Mouse (Mus musculus): Measurements from ENCODE around the gene Tuba1c. TPM values are rescaled to one million over a fixed set of nuclear protein-coding genes. Genes with fewer than 3 reads are reported as not detected.

Tuba1c gene
- total and polyA plus RNA-seq, 3 experiments = 129 to 163 TPM; not detected in 1

DNA sequence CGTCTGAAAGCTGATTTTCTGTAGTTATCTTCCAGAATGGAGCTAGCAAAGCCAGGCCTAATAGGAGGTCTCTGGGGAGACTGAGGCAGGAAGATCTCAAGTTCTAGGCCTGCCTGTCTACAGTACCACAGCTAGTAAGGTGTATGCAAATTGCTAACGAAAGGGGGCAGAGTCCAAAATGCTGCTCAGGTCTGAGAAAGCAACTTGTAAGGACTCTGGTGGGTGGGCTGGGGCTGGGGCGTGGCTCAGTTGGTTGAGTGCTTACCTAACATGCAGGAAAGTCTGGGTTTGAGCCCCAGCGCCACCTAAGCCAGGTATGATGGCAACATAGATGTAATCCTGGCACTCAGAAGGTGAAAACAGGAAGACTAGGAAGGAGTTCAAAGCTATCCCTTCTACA, 9.5 kb upstream of the Tuba1c start:
- TF ChIP-seq GABPA (IDR thresholded peaks at IDR 0.05; ENCODE audit: low read depth, low read length) (no peak), NELFE (IDR thresholded peaks at IDR 0.05; ENCODE audit: low read depth, low read length) (no peak), TCF12 (IDR thresholded peaks at IDR 0.05; ENCODE audit: low read depth, low read length) (no peak), NRF1 (IDR thresholded peaks at IDR 0.05; ENCODE audit: insufficient read depth, low read depth, low read length, poor library complexity, severe bottlenecking) (no peak)
- Histone ChIP-seq H3K27me3 (ENCODE audit: control insufficient read depth in 1 of 2, insufficient read depth in 2 of 2, low read length in 2 of 2) (no peaks in the 10 kb centered on the region; a peak in 1 of 4 replicates), H3K9ac (ENCODE audit: control insufficient read depth, low read depth, low read length, poor library complexity, severe bottlenecking) (no peak overlapping the region), H3K27ac (ENCODE audit: control insufficient read depth, low read depth, low read length) (no peak overlapping the region), H3K9me3 (replicated peaks; ENCODE audit: insufficient read depth, low read length) (no peaks in the 10 kb centered on the region), H3K36me3 (ENCODE audit: control insufficient read depth in 1 of 2, insufficient read depth in 2 of 2, low read length in 2 of 2) (no peaks in the 10 kb centered on the region), H3K4me3 (ENCODE audit: control insufficient read depth in 1 of 2, insufficient read depth in 1 of 2, low read depth in 2 of 2, low read length in 2 of 2) (no peak overlapping the region), H3K79me2 (ENCODE audit: control insufficient read depth, insufficient read depth, low read length, poor library complexity) (no peaks in the 10 kb centered on the region), H3K4me1 (ENCODE audit: control insufficient read depth in 1 of 2, insufficient read depth in 2 of 2, low read length in 2 of 2) (no peaks in the 10 kb centered on the region; a peak in 1 of 4 replicates)
- DNase-seq (ENCODE audit: low read depth, low spot score) = no peak

DNA sequence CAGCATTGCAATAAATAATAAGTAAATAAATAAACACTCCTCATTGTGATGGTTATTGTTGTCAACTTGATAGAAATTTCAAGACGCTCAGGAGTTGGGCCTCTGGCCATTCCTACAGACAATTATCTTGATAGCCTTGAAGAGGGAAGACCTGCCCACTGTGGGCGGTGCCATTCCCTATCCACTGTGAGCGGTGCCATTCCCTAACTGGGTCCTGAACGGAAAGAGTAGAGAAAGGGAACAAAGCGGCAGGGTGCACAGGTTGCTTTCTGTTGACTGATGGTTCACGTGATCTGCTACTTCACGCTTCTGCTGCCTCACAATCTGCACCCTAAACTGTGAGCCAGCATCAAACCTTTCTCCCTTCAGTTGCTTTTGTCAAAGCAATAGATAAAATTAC, 8.4 kb upstream of the Tuba1c start:
- Histone ChIP-seq H3K27me3 (ENCODE audit: control insufficient read depth in 1 of 2, insufficient read depth in 2 of 2, low read length in 2 of 2) (no peaks in the 10 kb centered on the region; a peak in 1 of 4 replicates), H3K9ac (ENCODE audit: control insufficient read depth, low read depth, low read length, poor library complexity, severe bottlenecking) (no peak overlapping the region)

DNA sequence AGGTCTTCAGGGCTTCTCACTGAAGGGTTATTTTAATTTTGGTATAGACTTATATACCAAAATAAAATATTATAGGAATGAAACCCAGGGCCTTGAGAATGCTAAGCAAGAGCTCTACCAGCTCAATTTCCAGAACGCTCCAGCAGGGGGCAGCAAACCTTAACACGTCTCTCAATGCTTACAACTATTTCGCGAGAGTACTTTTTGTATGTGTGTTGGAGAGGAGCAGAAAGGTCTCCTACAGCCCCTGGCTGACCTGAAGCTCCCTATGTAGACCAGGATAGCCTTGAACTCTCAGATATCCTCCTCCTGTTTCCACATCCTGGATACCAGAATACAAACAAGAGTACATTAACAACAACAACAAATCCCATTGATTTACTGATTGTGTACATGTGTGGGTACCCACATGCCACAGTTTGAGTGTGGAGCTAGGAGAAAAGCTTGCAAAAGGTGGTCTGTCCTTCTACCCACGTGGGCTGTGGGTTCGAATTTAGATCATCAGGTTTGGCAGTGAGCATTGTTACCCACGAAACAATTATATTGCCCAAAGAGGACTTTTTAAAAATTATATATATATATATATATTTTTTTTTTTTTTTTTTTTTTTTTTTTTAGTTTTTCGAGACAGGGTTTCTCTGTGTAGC, 4.9 kb upstream of the Tuba1c start:
- H3K27me3 ChIP-seq (ENCODE audit: control insufficient read depth in 1 of 2, insufficient read depth in 2 of 2, low read length in 2 of 2) = no peaks in the 10 kb centered on the region
- peak overlapping the region; percentile 15; the same call in 1 of the 2 replicates for H3K27ac ChIP-seq (ENCODE audit: control insufficient read depth, low read depth, low read length)
- peak overlapping the region; percentile 31 for H3K9ac ChIP-seq (ENCODE audit: control insufficient read depth, low read depth, low read length, poor library complexity, severe bottlenecking)
- H3K79me2 ChIP-seq (ENCODE audit: control insufficient read depth, insufficient read depth, low read length, poor library complexity) = peaks cover 2% of the 10 kb centered on the region; the same call in 1 of the 2 replicates
- H3K36me3 ChIP-seq (ENCODE audit: control insufficient read depth in 1 of 2, insufficient read depth in 2 of 2, low read length in 2 of 2) = peaks cover 0 to 10% of the 10 kb centered on the region in 2 experiments; a peak in 2 of 4 replicates
- peak; percentile 97 for DNase-seq (ENCODE audit: low read depth, low spot score)
- H3K4me1 ChIP-seq (ENCODE audit: control insufficient read depth in 1 of 2, insufficient read depth in 2 of 2, low read length in 2 of 2) = peaks cover 3 to 5% of the 10 kb centered on the region in 2 experiments; a peak in 3 of 4 replicates
- no peaks in the 10 kb centered on the region for H3K9me3 ChIP-seq (replicated peaks; ENCODE audit: insufficient read depth, low read length)
- peak overlapping the region; percentile 8 to 44 for H3K4me3 ChIP-seq (ENCODE audit: control insufficient read depth in 1 of 2, insufficient read depth in 1 of 2, low read depth in 2 of 2, low read length in 2 of 2)
- TF ChIP-seq NRF1 (IDR thresholded peaks at IDR 0.05; ENCODE audit: insufficient read depth, low read depth, low read length, poor library complexity, severe bottlenecking) (no peak), MEF2A (IDR thresholded peaks at IDR 0.05; ENCODE audit: extremely low read depth, insufficient replicate concordance, low read depth, low read length, poor library complexity, severe bottlenecking) (no peak), SMC3 (IDR thresholded peaks at IDR 0.05; ENCODE audit: low read depth, low read length) (peak; percentile 75), ZNF384 (IDR thresholded peaks at IDR 0.05; ENCODE audit: low read depth, low read length) (peak; percentile 82), ZMIZ1 (IDR thresholded peaks at IDR 0.05; ENCODE audit: low read depth, low read length) (no peak), GABPA (IDR thresholded peaks at IDR 0.05; ENCODE audit: low read depth, low read length) (no peak), HCFC1 (IDR thresholded peaks at IDR 0.05; ENCODE audit: low read depth, low read length) (peak; percentile 62), RAD21 (IDR thresholded peaks at IDR 0.05; ENCODE audit: low read depth, low read length) (peak; percentile 78), POLR2A (IDR thresholded peaks at IDR 0.05; ENCODE audit: control insufficient read depth in 1 of 2, insufficient read depth in 1 of 2, low read depth in 1 of 2, low read length in 2 of 2, poor library complexity in 1 of 2) (peak in 1 of 2 experiments; percentile 46; a peak in 1 of 4 replicates), SIN3A (IDR thresholded peaks at IDR 0.05; ENCODE audit: low read length) (peak; percentile 71), USF1 (IDR thresholded peaks at IDR 0.05; ENCODE audit: low read depth, low read length) (0 out of 2 replicates have a peak, but pooled peaks have one; percentile 5), CTCF (IDR thresholded peaks at IDR 0.05 in 2 of 3, conservative IDR thresholded peaks at IDR 0.05 in 1 of 3; ENCODE audit: control insufficient read depth in 1 of 3, insufficient read depth in 1 of 3, low read depth in 2 of 3, low read length in 3 of 3, poor library complexity in 1 of 3, severe bottlenecking in 1 of 3) (peak; percentile 85 to 93 (median 86)), NELFE (IDR thresholded peaks at IDR 0.05; ENCODE audit: low read depth, low read length) (no peak; the same call in 1 of the 2 replicates), TBP (IDR thresholded peaks at IDR 0.05; ENCODE audit: low read depth, low read length) (peak; percentile 78), MYC (IDR thresholded peaks at IDR 0.05; ENCODE audit: low read depth, low read length) (peak; percentile 82), POLR2AphosphoS2 (IDR thresholded peaks at IDR 0.05; ENCODE audit: low read length) (no peak), E2F4 (IDR thresholded peaks at IDR 0.05; ENCODE audit: borderline replicate concordance, low read depth, low read length) (no peak), CHD1 (IDR thresholded peaks at IDR 0.05; ENCODE audit: low read depth, low read length) (no peak)

More for the DNA sequence above, 8.4 kb upstream of the Tuba1c start:
- Histone ChIP-seq H3K4me3 (ENCODE audit: control insufficient read depth in 1 of 2, insufficient read depth in 1 of 2, low read depth in 2 of 2, low read length in 2 of 2) (no peak overlapping the region), H3K9me3 (replicated peaks; ENCODE audit: insufficient read depth, low read length) (no peaks in the 10 kb centered on the region), H3K79me2 (ENCODE audit: control insufficient read depth, insufficient read depth, low read length, poor library complexity) (no peaks in the 10 kb centered on the region), H3K36me3 (ENCODE audit: control insufficient read depth in 1 of 2, insufficient read depth in 2 of 2, low read length in 2 of 2) (no peaks in the 10 kb centered on the region), H3K4me1 (ENCODE audit: control insufficient read depth in 1 of 2, insufficient read depth in 2 of 2, low read length in 2 of 2) (no peaks in the 10 kb centered on the region; a peak in 1 of 4 replicates), H3K27ac (ENCODE audit: control insufficient read depth, low read depth, low read length) (no peak overlapping the region)
- TF ChIP-seq JUND (IDR thresholded peaks at IDR 0.05; ENCODE audit: low read depth, low read length) (no peak), POLR2AphosphoS5 (IDR thresholded peaks at IDR 0.05; ENCODE audit: borderline replicate concordance, low read depth, low read length) (no peak), ZMIZ1 (IDR thresholded peaks at IDR 0.05; ENCODE audit: low read depth, low read length) (no peak), KAT2A (conservative IDR thresholded peaks at IDR 0.05; ENCODE audit: low read depth, low read length) (no peak), ELF1 (IDR thresholded peaks at IDR 0.05; ENCODE audit: low read depth, low read length) (no peak), ZKSCAN1 (IDR thresholded peaks at IDR 0.05; ENCODE audit: low read depth, low read length) (no peak), TAL1 (IDR thresholded peaks at IDR 0.05; ENCODE audit: low read length) (no peak), MXI1 (IDR thresholded peaks at IDR 0.05; ENCODE audit: low read depth, low read length) (no peak), MAFK (IDR thresholded peaks at IDR 0.05; ENCODE audit: borderline replicate concordance, low read depth, low read length) (no peak), ZC3H11A (IDR thresholded peaks at IDR 0.05; ENCODE audit: low read depth, low read length) (no peak), NELFE (IDR thresholded peaks at IDR 0.05; ENCODE audit: low read depth, low read length) (no peak), RCOR1 (IDR thresholded peaks at IDR 0.05; ENCODE audit: low read depth, low read length) (no peak)
- no peak for DNase-seq (ENCODE audit: low read depth, low spot score)
